Mouse (Mus musculus): Measurements from ENCODE around the gene Metap1d.

Metap1d gene

DNA sequence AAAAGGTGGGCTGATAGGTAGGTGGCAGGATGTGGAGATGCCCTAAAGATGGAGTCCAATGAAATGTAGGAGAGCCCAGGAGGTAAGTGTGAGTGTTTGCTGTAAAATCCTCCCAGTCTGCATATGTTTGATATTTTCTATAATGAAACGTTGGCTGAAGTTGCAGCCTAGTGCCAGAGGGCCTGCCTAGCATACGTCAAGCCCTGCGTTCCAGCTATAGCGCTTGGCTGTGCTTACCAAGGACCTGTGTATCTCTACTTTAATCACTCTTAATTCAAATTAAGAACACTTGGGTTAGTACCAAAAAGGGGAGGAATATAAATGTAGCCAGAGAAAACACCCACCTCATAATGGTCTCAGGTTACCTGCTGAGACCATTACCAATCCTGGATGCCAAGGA, 22.7 kb downstream of the Metap1d start:
- no peak for DNase-seq

DNA sequence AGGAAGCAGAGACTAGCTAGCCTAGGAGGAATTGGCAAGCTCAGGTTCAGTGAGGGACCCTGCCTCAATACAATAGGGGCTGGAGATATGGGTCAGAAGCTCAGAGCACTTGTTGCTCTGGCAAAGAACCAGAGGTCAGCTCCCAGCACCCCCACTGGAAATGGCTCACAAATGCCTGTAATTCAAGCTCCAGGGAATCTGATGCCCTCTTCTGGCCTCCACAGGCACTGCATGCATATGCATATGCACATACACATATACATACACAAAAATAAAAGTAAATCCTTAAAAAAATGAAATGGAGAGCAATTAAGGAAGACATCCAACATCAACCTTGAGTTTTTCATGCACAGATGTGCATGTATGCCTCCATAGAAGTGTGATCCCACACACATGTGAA, 24.7 kb downstream of the Metap1d start:
- DNase-seq, result no peak

- DNase-seq, result no peak
These were observed 26.8 kb downstream of the Metap1d start for GRCm38 (mm10) chr2:71479917-71480316.

- DNase-seq, result no peak
These were observed 28.7 kb downstream of the Metap1d start for GRCm38 (mm10) chr2:71481825-71482224.

DNA sequence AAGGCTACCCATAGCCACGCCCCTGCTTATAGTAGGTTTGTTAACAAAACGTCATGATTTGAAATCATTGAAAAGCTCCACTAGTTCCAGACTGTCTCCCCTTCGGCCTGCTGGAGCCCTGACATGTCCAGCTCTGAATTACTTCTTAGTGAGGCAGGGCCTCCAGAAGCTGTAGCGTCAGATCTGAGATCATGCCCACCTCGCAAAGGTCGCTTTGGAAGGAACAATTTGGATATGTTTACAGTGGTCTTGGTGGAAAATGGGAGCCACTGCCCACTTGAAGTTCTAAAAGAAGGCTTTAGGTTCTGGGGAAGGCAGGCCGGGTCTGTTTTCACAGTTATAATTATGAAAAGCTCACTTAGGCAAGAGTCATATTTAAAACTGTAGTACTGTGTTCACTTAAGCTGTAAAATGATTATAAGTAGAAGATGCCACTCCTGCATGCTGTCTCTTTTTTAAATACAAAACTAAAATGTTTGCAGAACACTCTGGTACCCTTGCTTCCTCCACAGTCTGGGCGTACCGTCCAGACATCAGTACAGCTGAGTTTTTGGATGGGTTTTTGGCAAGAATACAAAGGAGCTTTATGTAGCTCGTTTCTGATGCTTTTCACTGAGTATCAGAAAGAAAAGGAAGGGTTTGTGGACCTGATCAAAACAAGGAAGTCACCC, 30.1 kb downstream of the Metap1d start:
- DNase-seq, result no peak

- DNase-seq, result no peak
These were observed 30.6 kb downstream of the Metap1d start for GRCm38 (mm10) chr2:71483717-71484066.

DNA sequence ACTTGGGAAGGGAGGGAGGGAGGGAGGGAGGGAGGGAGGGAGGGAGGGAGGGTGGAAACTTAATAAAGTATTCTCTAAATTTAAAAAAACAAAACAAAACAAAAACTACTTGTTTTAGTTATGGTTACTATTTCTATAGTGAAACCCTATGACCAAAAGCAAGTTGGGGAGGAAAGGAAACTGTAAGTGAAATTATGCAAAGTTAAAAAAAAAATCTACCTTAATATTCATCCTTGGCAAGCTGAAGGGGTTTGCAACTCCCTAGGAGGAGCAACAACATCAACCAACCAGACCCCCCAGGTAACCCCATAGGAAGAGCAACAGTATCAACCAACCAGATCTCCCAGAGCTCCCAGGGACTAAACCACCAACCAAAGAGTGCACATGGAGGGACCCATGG, 38.2 kb downstream of the Metap1d start:
- DNase-seq, result no peak

GRCm38 (mm10) chr2:71493161-71493683, 40.1 kb downstream of the Metap1d start:
- DNase-seq, result no peak

DNA sequence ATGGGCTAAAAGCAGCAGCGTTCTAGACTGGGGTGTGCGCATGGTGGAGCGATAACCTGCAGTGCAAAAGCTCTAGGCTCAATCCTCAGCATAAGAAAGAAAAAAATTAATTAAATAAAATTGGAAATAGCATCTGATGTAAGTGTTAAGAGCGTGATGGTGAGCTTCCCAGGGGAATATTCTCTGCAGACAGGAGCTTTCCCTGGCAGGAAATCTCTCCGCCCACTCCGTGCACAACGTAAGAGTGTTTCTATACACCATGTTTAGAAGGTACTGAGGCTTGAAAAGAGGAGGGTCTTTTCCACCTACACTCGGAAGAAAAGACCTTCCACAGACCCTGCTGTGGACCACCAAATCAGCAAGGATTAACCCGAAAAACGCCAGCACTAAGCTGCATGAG, 41.4 kb downstream of the Metap1d start:
- no peak for DNase-seq

- DNase-seq, result no peak
These were observed 41.9 kb downstream of the Metap1d start for GRCm38 (mm10) chr2:71494971-71495370.

DNA sequence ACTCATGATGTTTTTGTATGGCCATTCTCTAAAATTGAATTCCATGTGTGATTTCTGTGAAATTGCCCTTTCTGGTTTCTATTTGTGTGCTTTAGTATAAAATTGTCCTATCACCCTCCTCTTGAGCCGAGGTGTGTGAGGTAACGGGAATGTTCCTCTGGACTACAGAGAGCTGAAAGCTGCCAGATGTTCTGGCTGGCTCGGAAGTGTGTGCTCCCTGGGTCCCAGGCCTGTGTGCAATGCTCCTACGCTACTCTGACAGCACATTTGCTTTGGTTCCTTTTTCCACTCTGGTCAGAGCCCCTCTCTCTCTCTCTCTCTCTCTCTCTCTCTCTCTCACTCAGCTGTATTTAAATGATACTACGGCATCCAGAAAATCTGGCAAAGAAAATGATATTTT, 44.1 kb downstream of the Metap1d start:
- no peak for DNase-seq

GRCm38 (mm10) chr2:71499276-71500230, 46.5 kb downstream of the Metap1d start:
- DNase-seq, result no peak

DNA sequence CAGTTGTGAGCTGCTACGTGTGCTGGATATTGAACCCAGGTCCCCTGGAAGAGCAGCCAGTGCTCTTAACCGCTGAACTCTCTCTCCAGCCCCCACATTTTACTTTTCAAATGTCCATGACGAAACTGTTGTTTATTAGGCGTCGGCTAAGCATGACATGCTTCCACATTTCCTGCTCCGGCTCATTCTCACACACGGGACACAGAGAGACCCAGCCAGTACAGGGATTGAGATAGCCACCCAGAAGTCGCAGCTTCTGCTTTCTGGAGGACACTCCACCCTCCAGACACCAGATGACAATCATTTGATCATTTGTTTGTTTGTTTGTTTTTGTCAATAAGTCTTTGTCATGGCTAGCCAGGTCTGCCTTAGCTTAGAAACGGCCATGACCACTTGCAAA, 51.8 kb downstream of the Metap1d start:
- DNase-seq, result no peak

DNA sequence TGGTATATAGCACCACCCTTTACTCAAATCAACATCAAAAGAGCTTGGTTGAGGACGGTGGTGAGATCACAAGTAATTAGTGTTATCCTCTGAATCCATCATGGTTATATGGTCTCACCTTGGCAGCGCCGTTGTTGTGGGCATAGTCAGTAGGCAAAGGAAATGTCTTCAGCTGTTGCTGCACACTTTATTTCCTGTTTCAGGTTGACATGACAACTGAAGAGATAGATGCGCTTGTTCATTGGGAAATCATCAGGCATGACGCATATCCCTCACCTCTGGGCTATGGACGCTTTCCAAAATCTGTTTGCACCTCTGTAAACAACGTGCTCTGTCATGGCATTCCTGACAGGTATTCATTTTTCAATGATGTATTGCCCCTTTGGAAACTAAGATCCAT, 58.1 kb downstream of the Metap1d start:
- DNase-seq, result no peak

- no peak for DNase-seq
These were observed 59.2 kb downstream of the Metap1d start for GRCm38 (mm10) chr2:71512326-71512725.

DNA sequence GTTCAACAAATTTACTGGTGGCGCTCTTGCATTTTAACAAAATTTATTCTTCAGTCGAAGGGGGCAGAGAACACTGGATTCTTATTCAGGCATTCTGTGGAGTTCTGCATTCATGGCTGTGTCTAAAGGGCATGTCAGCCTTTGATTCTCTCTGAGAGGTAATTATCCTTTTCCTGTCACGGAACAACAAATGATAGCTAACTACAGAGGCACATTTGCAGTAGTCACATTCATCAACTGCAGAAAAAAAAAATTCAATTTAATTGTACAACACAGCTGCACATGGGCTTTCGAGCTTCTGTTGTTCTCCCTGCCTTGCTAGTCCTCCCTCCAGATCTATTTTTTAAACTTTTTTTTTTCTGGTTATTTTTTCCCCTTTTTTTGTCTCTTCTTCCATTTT, 63.9 kb downstream of the Metap1d start:
- no peak for DNase-seq

GRCm38 (mm10) chr2:71517466-71518099, 64.5 kb downstream of the Metap1d start:
- DNase-seq, result no peak

DNA sequence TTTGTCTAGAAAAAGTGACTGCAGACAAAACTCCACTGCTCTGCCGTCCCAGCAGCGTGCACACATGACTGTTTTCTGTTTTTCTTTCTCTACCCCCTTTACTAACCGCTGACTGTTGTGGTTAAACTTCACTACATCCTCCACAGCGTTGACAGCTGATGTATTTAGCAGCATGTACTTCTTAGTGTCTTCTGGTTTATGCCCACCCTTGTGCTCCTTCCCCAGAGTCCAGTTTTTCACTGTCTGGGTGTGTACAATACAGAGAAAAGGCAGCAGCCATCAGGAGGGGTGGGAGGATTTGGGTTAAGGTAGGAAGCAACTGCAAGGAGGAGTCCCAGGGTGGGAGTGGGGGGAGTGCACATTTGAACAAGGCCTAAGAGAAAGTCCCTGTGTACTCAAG, 69.8 kb downstream of the Metap1d start:
- DNase-seq, result no peak

DNA sequence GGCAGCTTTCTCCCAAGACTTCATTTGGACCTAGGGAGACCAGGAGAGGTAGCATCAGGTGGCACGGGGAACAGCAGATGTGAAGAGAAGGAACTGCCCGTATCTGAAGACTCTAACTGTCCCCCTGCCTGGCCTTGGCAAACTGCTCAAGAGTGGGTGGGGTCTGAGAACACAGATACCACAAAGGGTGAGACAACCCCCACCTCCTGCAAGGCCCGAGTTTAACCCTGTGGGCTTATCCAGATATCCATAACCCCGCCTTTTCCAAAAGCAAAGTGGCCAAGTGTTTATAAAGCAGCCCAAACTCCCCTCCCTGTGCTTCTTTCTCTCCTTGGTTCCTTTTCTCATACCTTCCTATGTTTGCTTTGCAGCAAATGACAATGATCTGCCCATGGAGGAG, 70.4 kb downstream of the Metap1d start:
- no peak for DNase-seq

DNA sequence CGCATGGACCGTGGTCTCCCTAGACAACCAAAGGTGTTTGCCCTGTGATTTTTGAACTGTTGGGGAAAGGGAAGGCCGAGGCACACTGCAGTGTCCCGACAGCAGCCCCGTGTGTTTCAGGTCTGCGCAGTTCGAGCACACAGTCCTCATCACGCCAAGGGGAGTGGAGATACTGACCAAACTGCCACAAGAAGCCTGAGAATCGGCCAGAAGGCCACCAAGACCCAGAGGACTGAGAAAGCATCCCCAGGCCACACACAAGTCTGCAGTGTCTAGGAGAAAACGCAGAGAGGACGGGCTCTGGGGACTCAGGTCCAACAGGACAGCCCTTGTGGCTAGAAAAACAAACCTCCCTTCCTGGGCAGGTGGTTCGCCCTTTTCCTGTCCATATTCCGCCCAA, 71.7 kb downstream of the Metap1d start:
- DNase-seq, result no peak

DNA sequence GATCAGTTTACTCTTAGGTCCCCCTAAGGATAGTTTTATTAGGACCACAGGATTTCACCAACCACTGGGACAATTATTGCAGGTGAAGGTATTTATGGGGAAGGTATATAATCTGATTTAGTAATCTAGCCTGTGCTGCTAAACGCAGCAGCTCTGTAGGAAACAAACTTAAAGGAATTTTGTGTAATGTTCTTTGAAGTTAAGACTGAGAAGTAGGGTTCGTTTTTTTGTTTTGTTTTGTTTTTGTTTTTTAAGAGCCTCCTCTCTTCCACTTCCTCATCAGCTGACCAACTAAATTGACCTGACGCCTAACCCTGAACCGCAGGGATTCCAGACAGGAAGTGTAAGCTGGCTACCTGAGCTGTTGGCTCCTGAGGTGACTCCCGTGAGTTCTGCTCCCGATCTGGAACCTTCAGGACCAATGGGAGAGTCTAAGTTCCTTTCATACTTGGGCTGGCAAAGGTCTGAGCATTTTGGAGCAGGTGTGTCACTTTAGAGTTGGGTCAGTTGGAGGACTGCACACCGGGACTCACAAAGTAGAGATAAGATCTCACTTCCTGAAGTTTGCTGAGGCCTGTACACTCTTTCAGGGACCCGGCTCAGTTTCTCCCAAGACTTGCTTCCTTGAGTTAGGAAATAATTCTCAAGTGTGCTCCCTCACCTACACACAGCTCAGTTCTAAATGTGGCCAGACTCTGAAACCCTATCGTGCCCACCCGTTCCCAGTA, 73.7 kb downstream of the Metap1d start:
- no peak for DNase-seq

GRCm38 (mm10) chr2:71527323-71528013, 74.4 kb downstream of the Metap1d start:
- no peak for DNase-seq
